Mouse (Mus musculus) hindbrain, postnatal 0 days (tissue): ENCODE data around the gene Tbc1d1. TPM values are rescaled to one million over a fixed set of nuclear protein-coding genes. Genes with fewer than 3 reads are reported as not detected.
A peak's percentile ranks its signal among the peaks of the same experiment; 100 is the strongest.

Experiments
- ATAC-seq: fragments of 200-750 bp; cut with Nextera tagmentation; 2 replicates; pipeline ENCODE4 v1.8.0; 2017; ENCODE audit warnings: mild to moderate bottlenecking, moderate TSS enrichment, moderate library complexity
- DNase-seq: peaks from one replicate; pipeline ENCODE4 v3.0.0-alpha.2; 2015; ENCODE audit warnings: low spot score
- H3K27ac ChIP-seq: fragments of 300-500 bp; sonication (generic); 2 replicates; pipeline ENCODE4 v1.5.1; 2014; ENCODE audit warnings: mild to moderate bottlenecking
- H3K27me3 ChIP-seq: fragments of 300-500 bp; sonication (generic); 2 replicates; pipeline ENCODE4 v1.6.1; 2014; ENCODE audit warnings: low read length, mixed read lengths; ENCODE audit not compliant: insufficient read depth
- H3K36me3 ChIP-seq: fragments of 300-500 bp; sonication (generic); 2 replicates; pipeline ENCODE4 v1.6.1; 2014; ENCODE audit warnings: low read length, mixed read lengths; ENCODE audit not compliant: insufficient read depth
- H3K4me1 ChIP-seq: fragments of 300-500 bp; sonication (generic); 2 replicates; pipeline ENCODE4 v1.6.1; 2014; ENCODE audit warnings: antibody characterized with exemption, low read length, mixed read lengths; ENCODE audit not compliant: insufficient read depth
- H3K4me2 ChIP-seq: fragments of 300-500 bp; sonication (generic); 2 replicates; pipeline ENCODE4 v1.6.1; 2014; ENCODE audit warnings: low read depth, mild to moderate bottlenecking, low read length, moderate library complexity, mixed read lengths
- H3K4me3 ChIP-seq: fragments of 300-500 bp; sonication (generic); 2 replicates; pipeline ENCODE4 v1.5.1; 2014; ENCODE audit warnings: low read length
- H3K9ac ChIP-seq: fragments of 300-500 bp; sonication (generic); replicated peaks from 2 replicates; pipeline ENCODE4 v1.6.1; 2014; ENCODE audit warnings: mild to moderate bottlenecking, low read length, moderate library complexity, mixed read lengths
- H3K9me3 ChIP-seq: fragments of 300-500 bp; sonication (generic); 2 replicates; pipeline ENCODE4 v1.6.1; 2016; ENCODE audit warnings: low read length, mixed read lengths
- CTCF ChIP-seq: IDR thresholded peaks from 2 replicates; pipeline ENCODE4 v1.5.1; 2016; ENCODE audit warnings: antibody characterized with exemption, control low read depth, low read depth
- WGBS: fragments of 180-500 bp; shearing (Covaris S2); extraction: QIAGEN DNeasy Blood & Tissue Kit; methylation state at CpG from one replicate; pipeline ENCODE4 v1.1.7; 2014; 5-methylcytosine and 5-hydroxymethylcytosine counted together
- polyA plus RNA-seq: library from polyadenylated mRNA; unstranded; fragments of >200 nt; fragmentation: Nextera tagmentation; extraction: Ambion mirVana; gene quantifications from 2 replicates; pipeline ENCODE4 v1.2.1, GENCODE M21; 2015
- total RNA-seq: library from RNA; depleted of rRNA; stranded (reverse); fragments of >200 nt; gene quantifications from 2 replicates; pipeline ENCODE4 v1.2.3, GENCODE M21; 2014

Gene Tbc1d1
- total and polyA plus RNA-seq, 2 experiments from 2014 or later: 7.2 to 19.2 TPM

DNA sequence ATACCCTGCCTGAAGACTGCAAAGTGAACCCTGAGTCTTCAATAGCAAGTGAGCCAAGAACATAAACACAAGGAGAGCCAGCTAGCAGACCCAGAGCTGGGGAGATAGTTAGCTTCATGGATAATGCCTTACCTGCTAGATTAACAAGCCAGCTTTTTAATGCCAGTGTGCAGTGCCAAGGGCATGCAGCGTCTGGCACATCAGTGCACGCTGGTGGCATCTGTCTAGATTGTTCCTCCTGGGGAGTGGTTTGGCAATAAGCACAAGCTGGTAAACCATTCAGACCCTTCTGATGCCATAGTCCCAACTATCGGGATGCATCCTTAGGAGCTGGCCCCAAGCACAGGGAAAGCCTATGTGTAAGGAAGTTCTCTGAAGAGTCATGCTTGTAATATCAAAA, 185.6 kb downstream of the Tbc1d1 start:
- H3K9ac ChIP-seq: no peak overlapping the region
- TF ChIP-seq CTCF: no peak
- no peaks in the 10 kb centered on the region for H3K9me3 ChIP-seq
- ATAC-seq (no peak), DNase-seq (no peak)
- no peak overlapping the region for H3K4me2 ChIP-seq
- no peaks in the 10 kb centered on the region for H3K27me3 ChIP-seq
- peaks cover 6% of the 10 kb centered on the region; the same call in 1 of the 2 replicates for H3K4me1 ChIP-seq
- WGBS: 63% methylated on average over 3 of the region's 3 CpGs
- H3K4me3 ChIP-seq: no peak overlapping the region
- H3K36me3 ChIP-seq: no peaks in the 10 kb centered on the region
- H3K27ac ChIP-seq: no peak overlapping the region; the same call in 1 of the 2 replicates

DNA sequence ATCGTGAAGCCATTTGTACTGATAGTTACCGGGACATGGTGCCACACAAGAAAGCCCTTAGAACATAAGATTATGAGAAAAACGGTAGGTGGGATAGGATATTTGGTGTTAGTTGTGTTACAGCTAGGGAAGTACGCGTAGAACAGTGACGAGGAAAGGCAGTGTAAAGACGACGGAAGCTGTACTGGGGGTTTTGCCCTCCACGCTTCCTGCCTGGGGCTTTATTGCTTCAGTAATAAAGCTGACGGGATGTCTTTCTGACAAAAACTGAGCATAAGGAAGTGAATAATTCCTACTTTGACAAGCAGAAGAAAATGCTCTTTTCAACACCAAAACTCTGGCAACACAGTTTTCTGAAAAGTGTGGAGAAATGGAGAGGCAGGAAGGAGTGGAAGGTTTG, 186.0 kb downstream of the Tbc1d1 start:
- H3K9me3 ChIP-seq: no peaks in the 10 kb centered on the region
- no peak overlapping the region for H3K4me2 ChIP-seq
- H3K27me3 ChIP-seq: no peaks in the 10 kb centered on the region
- no peaks in the 10 kb centered on the region for H3K36me3 ChIP-seq
- no peak overlapping the region for H3K9ac ChIP-seq
- DNase-seq (no peak), ATAC-seq (no peak)
- no peak overlapping the region for H3K4me3 ChIP-seq
- no peak overlapping the region for H3K27ac ChIP-seq
- H3K4me1 ChIP-seq: peaks cover 3% of the 10 kb centered on the region; the same call in 1 of the 2 replicates
- TF ChIP-seq CTCF: no peak
- 89% methylated on average over 10 of the region's 10 CpGs for WGBS

- Histone ChIP-seq H3K9ac (no peak overlapping the region), H3K4me2 (no peak overlapping the region), H3K4me1 (peaks cover 3% of the 10 kb centered on the region; the same call in 1 of the 2 replicates), H3K27ac (peak overlapping the region; percentile 42; the same call in 1 of the 2 replicates), H3K36me3 (no peaks in the 10 kb centered on the region), H3K27me3 (no peaks in the 10 kb centered on the region), H3K4me3 (no peak overlapping the region), H3K9me3 (no peaks in the 10 kb centered on the region)
- TF ChIP-seq CTCF: peak; percentile 41
- DNase-seq (peak; percentile 59), ATAC-seq (peak; percentile 56)
- WGBS: 45% methylated on average over 5 of the region's 5 CpGs
These were observed 188.0 kb downstream of the Tbc1d1 start for GRCm38 (mm10) chr5:64343972-64344700.

DNA sequence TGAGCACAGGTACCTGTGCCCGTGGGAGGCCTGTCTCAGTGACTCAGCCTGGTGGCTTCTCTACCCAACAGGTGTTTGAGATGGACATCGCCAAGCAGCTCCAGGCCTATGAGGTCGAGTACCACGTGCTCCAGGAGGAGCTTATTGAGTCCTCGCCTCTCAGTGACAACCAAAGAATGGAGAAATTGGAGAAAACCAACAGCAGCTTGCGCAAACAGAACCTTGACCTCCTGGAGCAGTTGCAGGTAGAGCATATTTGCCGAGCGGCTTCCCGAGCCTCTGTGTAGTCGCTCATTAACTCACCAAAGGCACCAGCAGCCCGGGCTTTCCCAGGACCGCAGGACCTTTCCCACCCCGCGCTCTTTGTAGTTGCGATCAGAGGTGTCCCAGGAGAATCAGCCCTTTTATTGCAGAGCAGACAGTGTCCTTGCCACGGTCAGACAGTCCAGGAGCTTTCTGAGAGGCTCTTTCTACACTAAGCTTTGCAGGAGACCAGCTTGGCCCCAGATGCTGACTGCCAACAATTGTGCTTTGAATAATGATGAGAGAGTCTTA, 189.2 kb downstream of the Tbc1d1 start:
- WGBS: 57% methylated on average over 16 of the region's 16 CpGs
- H3K4me2 ChIP-seq: no peak overlapping the region

GRCm38 (mm10) chr5:64345761-64346160, 189.7 kb downstream of the Tbc1d1 start:
- 78% methylated on average over 7 of the region's 7 CpGs for WGBS
- peaks cover 3% of the 10 kb centered on the region; the same call in 1 of the 2 replicates for H3K4me1 ChIP-seq
- no peaks in the 10 kb centered on the region for H3K36me3 ChIP-seq
- no peak for ATAC-seq
- no peaks in the 10 kb centered on the region for H3K27me3 ChIP-seq
- no peak overlapping the region for H3K9ac ChIP-seq
- no peak overlapping the region for H3K4me2 ChIP-seq
- DNase-seq: no peak
- no peaks in the 10 kb centered on the region for H3K9me3 ChIP-seq
- no peak overlapping the region for H3K27ac ChIP-seq
- H3K4me3 ChIP-seq: no peak overlapping the region
- no peak for TF ChIP-seq CTCF

More for the DNA sequence above, 189.2 kb downstream of the Tbc1d1 start:
- TF ChIP-seq CTCF: no peak
- peak overlapping the region; percentile 56; the same call in 1 of the 2 replicates for H3K27ac ChIP-seq
- DNase-seq (peak; percentile 45), ATAC-seq (no peak)
- H3K4me3 ChIP-seq: no peak overlapping the region
- H3K9ac ChIP-seq: no peak overlapping the region
- H3K4me1 ChIP-seq: peaks cover 3% of the 10 kb centered on the region; the same call in 1 of the 2 replicates
- H3K9me3 ChIP-seq: no peaks in the 10 kb centered on the region
- no peaks in the 10 kb centered on the region for H3K36me3 ChIP-seq
- no peaks in the 10 kb centered on the region for H3K27me3 ChIP-seq

- Histone ChIP-seq H3K36me3 (no peaks in the 10 kb centered on the region), H3K27me3 (no peaks in the 10 kb centered on the region), H3K9ac (no peak overlapping the region), H3K9me3 (no peaks in the 10 kb centered on the region), H3K4me1 (peaks cover 3% of the 10 kb centered on the region; the same call in 1 of the 2 replicates), H3K4me2 (no peak overlapping the region), H3K4me3 (no peak overlapping the region), H3K27ac (no peak overlapping the region)
- ATAC-seq: no peak
- TF ChIP-seq CTCF: no peak
- no peak for DNase-seq
- 89% methylated on average over 6 of the region's 6 CpGs for WGBS
These were observed 190.3 kb downstream of the Tbc1d1 start for GRCm38 (mm10) chr5:64346343-64346885.
